Mouse (Mus musculus) ES-CJ7 (cell line): ENCODE data around the gene Msl2.

Experiments used
- DNase-seq: peaks from one replicate; pipeline ENCODE4 v3.0.0; 2011; ENCODE audit warnings: low read depth, low spot score

Msl2 gene

GRCm38 (mm10) chr9:101152872-101153271 is 79.0 kb downstream of the Msl2 start:
- no peak for DNase-seq
